7 mouse cellular contexts compared by ENCODE assay signal in genomic region chr2:32694691-32695090, GRCm38 (mm10). TPM values are rescaled to one million over a fixed set of nuclear protein-coding genes. Genes with fewer than 3 reads are reported as not detected.
DNase-seq lines count a peak whose midpoint lies in the region; ATAC-seq and TF ChIP-seq lines count a peak whose summit lies in the region.

No protein-coding gene starts in this region.

- no peak overlapping the region; the same call in 1 of the 2 replicates for H3K27ac ChIP-seq in lung, postnatal 0 days (ENCODE audit: low read length)
- peak overlapping the region; percentile 56; the same call in 1 of the 2 replicates for H3K27ac ChIP-seq in forebrain, embryonic 16.5 days (ENCODE audit: low read length)
- H3K27ac ChIP-seq in liver, embryonic 14.5 days, result no peak overlapping the region
- peak overlapping the region; percentile 67; the same call in 1 of the 2 replicates for H3K27ac ChIP-seq in stomach, postnatal 0 days (replicated peaks)

- no peak for TF ChIP-seq CTCF in lung, postnatal 0 days (IDR thresholded peaks at IDR 0.05)
- no peak for TF ChIP-seq CTCF in liver, embryonic 14.5 days (IDR thresholded peaks at IDR 0.05; ENCODE audit: low read depth)
- no peak for TF ChIP-seq CTCF in stomach, postnatal 0 days (IDR thresholded peaks at IDR 0.05; ENCODE audit: low read depth)

- WGBS in lung, postnatal 0 days, result 80% methylated on average over 12 of the region's 12 CpGs
- WGBS in forebrain, embryonic 16.5 days, result 90% methylated on average over 12 of the region's 12 CpGs
- 76% methylated on average over 12 of the region's 12 CpGs for WGBS in liver, embryonic 14.5 days (ENCODE audit: insufficient replicate concordance)
- 82% methylated on average over 12 of the region's 12 CpGs for WGBS in stomach, postnatal 0 days

- H3K36me3 ChIP-seq in lung, postnatal 0 days (ENCODE audit: insufficient read depth, low read length), result no peaks in the 10 kb centered on the region
- no peaks in the 10 kb centered on the region for H3K36me3 ChIP-seq in forebrain, embryonic 16.5 days (ENCODE audit: control insufficient read depth, insufficient read depth)
- H3K36me3 ChIP-seq in liver, embryonic 14.5 days (replicated peaks; ENCODE audit: control insufficient read depth, insufficient read depth, low read depth), result no peaks in the 10 kb centered on the region
- H3K36me3 ChIP-seq in stomach, postnatal 0 days (ENCODE audit: control insufficient read depth, insufficient read depth, low read length), result no peaks in the 10 kb centered on the region; the same call in 1 of the 2 replicates

- DNase-seq in lung, postnatal 0 days (ENCODE audit: low spot score), result no peak
- DNase-seq in lung, postnatal 10 days, result no peak
- DNase-seq in liver, embryonic 14.5 days (ENCODE audit: low read depth in 3 of 3, low spot score in 3 of 3), result no peak
- no peak for DNase-seq in stomach, postnatal 0 days (ENCODE audit: low spot score)
- DNase-seq in MN1 (ENCODE audit: low spot score), result no peak
- no peak for DNase-seq in T-cell, adult 2 months (ENCODE audit: low spot score)

- H3K4me3 ChIP-seq in lung, postnatal 0 days (ENCODE audit: low read depth, low read length), result peak overlapping the region; percentile 63; the same call in 1 of the 2 replicates
- H3K4me3 ChIP-seq in forebrain, embryonic 16.5 days (replicated peaks; ENCODE audit: low read length), result peak overlapping the region; percentile 74
- H3K4me3 ChIP-seq in liver, embryonic 14.5 days (ENCODE audit: insufficient read depth in 1 of 2, low read depth in 2 of 2, low read length in 2 of 2), result no peak overlapping the region
- H3K4me3 ChIP-seq in stomach, postnatal 0 days (ENCODE audit: low read depth, low read length), result peak overlapping the region; percentile 75

- H3K9me3 ChIP-seq in lung, postnatal 0 days (ENCODE audit: low read length), result no peaks in the 10 kb centered on the region
- H3K9me3 ChIP-seq in forebrain, embryonic 16.5 days (ENCODE audit: control insufficient read depth, low read length), result no peaks in the 10 kb centered on the region
- H3K9me3 ChIP-seq in liver, embryonic 14.5 days (ENCODE audit: control insufficient read depth, low read length), result no peaks in the 10 kb centered on the region
- no peaks in the 10 kb centered on the region for H3K9me3 ChIP-seq in stomach, postnatal 0 days (ENCODE audit: control insufficient read depth, low read length)

- peak overlapping the region; percentile 97 for H3K4me2 ChIP-seq in lung, postnatal 0 days (replicated peaks; ENCODE audit: low read depth, low read length)
- peak overlapping the region; percentile 72 for H3K4me2 ChIP-seq in forebrain, embryonic 16.5 days (ENCODE audit: low read length)
- peak overlapping the region; percentile 99 for H3K4me2 ChIP-seq in liver, embryonic 14.5 days (ENCODE audit: low read depth)
- peak overlapping the region; percentile 95 for H3K4me2 ChIP-seq in stomach, postnatal 0 days (replicated peaks; ENCODE audit: low read depth)

- no peak for TF ChIP-seq EP300 in lung, postnatal 0 days (IDR thresholded peaks at IDR 0.05)
- no peak for TF ChIP-seq EP300 in liver, embryonic 14.5 days (IDR thresholded peaks at IDR 0.05; ENCODE audit: low read depth)
- TF ChIP-seq EP300 in stomach, postnatal 0 days (optimal IDR thresholded peaks at IDR 0.05), result no peak

- H3K27me3 ChIP-seq in lung, postnatal 0 days (replicated peaks; ENCODE audit: insufficient read depth, low read length), result no peaks in the 10 kb centered on the region
- no peaks in the 10 kb centered on the region for H3K27me3 ChIP-seq in forebrain, embryonic 16.5 days (replicated peaks; ENCODE audit: control insufficient read depth, insufficient read depth, low read length)
- H3K27me3 ChIP-seq in liver, embryonic 14.5 days (ENCODE audit: control insufficient read depth, insufficient read depth, low read length), result no peaks in the 10 kb centered on the region
- no peaks in the 10 kb centered on the region for H3K27me3 ChIP-seq in stomach, postnatal 0 days (ENCODE audit: control insufficient read depth, insufficient read depth, low read length)

- ATAC-seq in lung, postnatal 0 days, result no peak
- ATAC-seq in forebrain, embryonic 16.5 days, result no peak
- no peak for ATAC-seq in liver, embryonic 14.5 days (ENCODE audit: insufficient read depth)
- no peak for ATAC-seq in stomach, postnatal 0 days (ENCODE audit: low FRiP score, low TSS enrichment)

- 0 out of 2 replicates have a peak, but pooled peaks cover 10% of the 10 kb centered on the region for H3K4me1 ChIP-seq in lung, postnatal 0 days (ENCODE audit: insufficient read depth, low read depth, low read length)
- peaks cover 12% of the 10 kb centered on the region for H3K4me1 ChIP-seq in forebrain, embryonic 16.5 days (replicated peaks; ENCODE audit: control insufficient read depth, insufficient read depth, low read length)
- H3K4me1 ChIP-seq in liver, embryonic 14.5 days (replicated peaks; ENCODE audit: control insufficient read depth in 2 of 2, insufficient read depth in 2 of 2, low read length in 1 of 2), result peaks cover 12 to 14% of the 10 kb centered on the region in 2 experiments; a peak in 3 of 4 replicates
- peaks cover 4% of the 10 kb centered on the region for H3K4me1 ChIP-seq in stomach, postnatal 0 days (replicated peaks; ENCODE audit: control insufficient read depth, insufficient read depth)

- H3K9ac ChIP-seq in lung, postnatal 0 days (replicated peaks; ENCODE audit: low read depth), result no peak overlapping the region; the same call in 1 of the 2 replicates
- peak overlapping the region; percentile 60; the same call in 1 of the 2 replicates for H3K9ac ChIP-seq in forebrain, embryonic 16.5 days (replicated peaks; ENCODE audit: low read depth, low read length)
- no peak overlapping the region; the same call in 1 of the 2 replicates for H3K9ac ChIP-seq in liver, embryonic 14.5 days (replicated peaks)
- no peak overlapping the region; the same call in 1 of the 2 replicates for H3K9ac ChIP-seq in stomach, postnatal 0 days (ENCODE audit: low read length)

RNA-seq across cellular contexts. Expression of gene Fpgs, which starts 9.3 kb away (rescaled TPM):
- 12.6 and 15.6 TPM in 2 replicates for polyA plus RNA-seq in lung, postnatal 0 days (2015; fragmentation: Nextera tagmentation; extraction: Ambion mirVana)
- 21.5 and 23.7 TPM in 2 replicates for polyA plus RNA-seq in forebrain, embryonic 16.5 days (2015; fragmentation: Nextera tagmentation; extraction: Ambion mirVana)
- 45.3 and 51.0 TPM in 2 replicates for polyA plus RNA-seq in liver, embryonic 14.5 days (2012; rRNA removed)
- 21.6 and 25.7 TPM in 2 replicates for polyA plus RNA-seq in liver, embryonic 14.5 days (2014; fragmentation: Nextera tagmentation; extraction: Ambion mirVana)
- 15.1 and 17.3 TPM in 2 replicates for polyA plus RNA-seq in stomach, postnatal 0 days (2015; fragmentation: Nextera tagmentation; extraction: Ambion mirVana)

RNA-seq across cellular contexts. Expression of gene Cdk9, which starts 18.2 kb away (rescaled TPM):
- 62.8 and 68.7 TPM in 2 replicates for polyA plus RNA-seq in lung, postnatal 0 days (2015; fragmentation: Nextera tagmentation; extraction: Ambion mirVana)
- polyA plus RNA-seq in forebrain, embryonic 16.5 days (2015; fragmentation: Nextera tagmentation; extraction: Ambion mirVana), result 82.2 and 85.0 TPM in 2 replicates
- polyA plus RNA-seq in liver, embryonic 14.5 days (2012; rRNA removed), result 53.9 and 60.7 TPM in 2 replicates
- polyA plus RNA-seq in liver, embryonic 14.5 days (2014; fragmentation: Nextera tagmentation; extraction: Ambion mirVana), result 36.5 and 42.0 TPM in 2 replicates
- polyA plus RNA-seq in stomach, postnatal 0 days (2015; fragmentation: Nextera tagmentation; extraction: Ambion mirVana), result 55.8 and 57.8 TPM in 2 replicates

RNA-seq across cellular contexts. Expression of gene Sh2d3c, which starts 26.2 kb away (rescaled TPM):
- polyA plus RNA-seq in lung, postnatal 0 days (2015; fragmentation: Nextera tagmentation; extraction: Ambion mirVana), result 51.8 and 53.5 TPM in 2 replicates
- polyA plus RNA-seq in forebrain, embryonic 16.5 days (2015; fragmentation: Nextera tagmentation; extraction: Ambion mirVana), result 41.9 and 43.0 TPM in 2 replicates
- polyA plus RNA-seq in liver, embryonic 14.5 days (2012; rRNA removed), result 4.7 and 5.8 TPM in 2 replicates
- polyA plus RNA-seq in liver, embryonic 14.5 days (2014; fragmentation: Nextera tagmentation; extraction: Ambion mirVana), result 3.5 and 5.1 TPM in 2 replicates
- polyA plus RNA-seq in stomach, postnatal 0 days (2015; fragmentation: Nextera tagmentation; extraction: Ambion mirVana), result 7.7 and 8.4 TPM in 2 replicates

RNA-seq across cellular contexts. Expression of gene 6330409D20Rik, which starts 46.1 kb away (rescaled TPM):
- 0.30 TPM in 2 replicates for polyA plus RNA-seq in lung, postnatal 0 days (2015; fragmentation: Nextera tagmentation; extraction: Ambion mirVana)
- polyA plus RNA-seq in forebrain, embryonic 16.5 days (2015; fragmentation: Nextera tagmentation; extraction: Ambion mirVana), result 2.8 and 3.5 TPM in 2 replicates
- 0.07 TPM in 1 of 2 replicates, not detected in the other for polyA plus RNA-seq in liver, embryonic 14.5 days (2012; rRNA removed)
- polyA plus RNA-seq in liver, embryonic 14.5 days (2014; fragmentation: Nextera tagmentation; extraction: Ambion mirVana), result not detected in 2 replicates
- polyA plus RNA-seq in stomach, postnatal 0 days (2015; fragmentation: Nextera tagmentation; extraction: Ambion mirVana), result not detected in 2 replicates

RNA-seq across cellular contexts. Expression of gene Eng, which starts 48.3 kb away (rescaled TPM):
- polyA plus RNA-seq in lung, postnatal 0 days (2015; fragmentation: Nextera tagmentation; extraction: Ambion mirVana), result 118 and 130 TPM in 2 replicates
- 27.3 and 31.9 TPM in 2 replicates for polyA plus RNA-seq in forebrain, embryonic 16.5 days (2015; fragmentation: Nextera tagmentation; extraction: Ambion mirVana)
- 15.4 and 17.6 TPM in 2 replicates for polyA plus RNA-seq in liver, embryonic 14.5 days (2012; rRNA removed)
- 13.9 and 16.5 TPM in 2 replicates for polyA plus RNA-seq in liver, embryonic 14.5 days (2014; fragmentation: Nextera tagmentation; extraction: Ambion mirVana)
- 23.0 and 23.3 TPM in 2 replicates for polyA plus RNA-seq in stomach, postnatal 0 days (2015; fragmentation: Nextera tagmentation; extraction: Ambion mirVana)

Comparison
In these comparisons a context has a peak if more than half of its experiments do, and no peak if none do; other contexts are left out.
1. H3K27ac ChIP-seq: peak in forebrain, embryonic 16.5 days (single experiment) and stomach, postnatal 0 days (single experiment); none in lung, postnatal 0 days (single experiment) and liver, embryonic 14.5 days (single experiment).
2. H3K4me3 ChIP-seq: peak in lung, postnatal 0 days (single experiment), forebrain, embryonic 16.5 days (single experiment) and stomach, postnatal 0 days (single experiment); none in liver, embryonic 14.5 days (0 of 2).
3. Peak in every context shown above with its lines, with median percentiles within 50 percentile points of each other: H3K4me2 ChIP-seq.